ENCODE assay signal across 17 mouse cellular contexts in genomic region chr16:4957446-4957845, GRCm38 (mm10). TPM values are rescaled to one million over a fixed set of nuclear protein-coding genes. Genes with fewer than 3 reads are reported as not detected.
"Had no signal": no experiment of that assay in that cellular context is flagged by ENCODE, and none has a peak within 500 bp of the region (broad histone marks: within the 10 kb centered on the region; RNA-seq: fewer than 3 reads in every experiment).

No protein-coding gene starts in this region.

- H3K9me3 ChIP-seq: limb, embryonic 10.5 days; liver, embryonic 15.5 days; midbrain, embryonic 10.5 days; neural tube, embryonic 12.5 days had no signal

- H3K4me2 ChIP-seq: liver, embryonic 11.5 days; liver, embryonic 15.5 days; lung, embryonic 14.5 days; neural tube, embryonic 12.5 days had no signal

- H3K9ac ChIP-seq: liver, embryonic 15.5 days; lung, embryonic 14.5 days; neural tube, embryonic 12.5 days had no signal

- H3K4me3 ChIP-seq: limb, embryonic 10.5 days; liver, embryonic 15.5 days; midbrain, embryonic 10.5 days; myocyte; neural tube, embryonic 12.5 days had no signal

- H3K27me3 ChIP-seq: liver, embryonic 15.5 days; neural tube, embryonic 12.5 days had no signal

- H3K4me1 ChIP-seq: neural tube, embryonic 12.5 days had no signal

- H3K27ac ChIP-seq: limb, embryonic 10.5 days; liver, embryonic 15.5 days; midbrain, embryonic 10.5 days; neural tube, embryonic 12.5 days; stomach, postnatal 0 days had no signal

- DNase-seq: kidney, postnatal 14 days; layer of hippocampus, adult 9-11 months; lung, embryonic 14.5 days; lung, postnatal 10 days; lung, postnatal 4 days; midbrain, embryonic 14.5 days; thymus, postnatal 14 days had no signal

RNA-seq across cellular contexts. Expression of gene Sept12, which starts 40.2 kb away (rescaled TPM):
- total RNA-seq: left cerebral cortex, postnatal 14 days; megakaryocyte, adult 5-6 weeks; neutrophil, adult 5-6 weeks had no signal
- polyA plus RNA-seq: limb, embryonic 10.5 days; liver, embryonic 11.5 days; liver, embryonic 15.5 days; midbrain, embryonic 10.5 days; midbrain, embryonic 14.5 days; neural tube, embryonic 12.5 days; stomach, postnatal 0 days had no signal

RNA-seq across cellular contexts. Expression of gene Smim22, which starts 49.6 kb away (rescaled TPM):
- total RNA-seq: left cerebral cortex, postnatal 14 days; megakaryocyte, adult 5-6 weeks; neutrophil, adult 5-6 weeks had no signal
- polyA plus RNA-seq: midbrain, embryonic 14.5 days; neural tube, embryonic 12.5 days had no signal
